Mouse (Mus musculus) spleen, adult 10 weeks (tissue): Measurements from ENCODE around the gene Meox2. TPM values are rescaled to one million over a fixed set of nuclear protein-coding genes. Genes with fewer than 3 reads are reported as not detected.

ENCODE experiments used
- polyA plus RNA-seq: library from polyadenylated mRNA; stranded (reverse); fragments of 350-450 nt; fragmentation: Illumina TruSeq; extraction: RNeasy Lipid Tissue Mini Kit (QIAGEN cat#74804); gene quantifications from one replicate; pipeline ENCODE4 v1.2.3, GENCODE M21; 2015; ENCODE audit warnings: low replicate concordance; ENCODE audit not compliant: insufficient read depth

The Meox2 gene
- polyA plus RNA-seq = 0.37 TPM

DNA sequence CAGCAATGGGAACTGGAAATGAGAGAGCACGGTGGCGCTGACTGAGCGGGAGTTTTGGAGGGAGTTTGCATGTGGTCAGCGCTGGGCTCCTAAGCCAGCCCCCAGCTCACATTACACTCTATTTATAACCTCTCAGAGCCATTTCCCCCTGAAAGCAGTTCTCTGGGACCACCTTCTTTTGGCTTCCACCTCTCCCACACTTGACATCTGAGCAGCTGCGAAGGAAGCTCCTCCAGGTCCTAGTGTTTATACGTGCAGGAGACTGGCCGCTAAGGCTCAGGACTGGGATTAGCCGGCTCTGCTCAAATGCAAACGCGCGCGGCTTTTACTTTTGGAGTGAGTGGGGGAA, at the start of gene Meox2:
Gene Meox2, plus strand, starts transcription at position 151 of the 349 bp plus-strand sequence.

Other genes starting within 250 kb of the Meox2 start
- gene Agmo, start 133.1 kb downstream of the Meox2 start, polyA plus RNA-seq = 4.2 TPM